Mouse (Mus musculus) urinary bladder, postnatal 14 days (tissue): ENCODE measurements around the gene Rab29.
A peak's percentile ranks its signal among the peaks of the same experiment; 100 is the strongest.
"Not testable (repeated sequence)": the region's sequence is repeated elsewhere in the genome, so short reads cannot be mapped to it uniquely, and the experiment has no call there.

Source experiments
- DNase-seq: peaks from one replicate; pipeline ENCODE4 v3.0.0; 2021; ENCODE audit warnings: low spot score

The Rab29 gene

DNA sequence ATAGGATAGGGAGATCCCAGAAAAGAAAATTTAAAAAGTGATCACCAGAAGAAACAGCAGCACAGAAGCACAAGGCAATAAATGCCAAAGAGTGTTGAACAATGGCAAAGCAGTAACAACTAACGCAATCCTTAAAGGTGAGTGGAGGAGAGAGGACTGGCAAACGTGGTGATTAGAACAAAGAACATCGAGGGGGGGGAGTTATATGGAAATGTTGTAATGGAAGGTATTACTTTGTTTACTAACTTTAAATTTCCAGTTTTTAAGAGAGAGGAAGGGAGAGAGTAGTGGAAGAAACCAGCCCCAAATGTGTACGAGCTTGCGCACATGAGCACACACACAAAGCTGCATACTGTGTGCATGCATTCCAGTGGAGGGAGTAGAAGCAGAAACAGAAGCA lies 1.4 kb upstream of the Rab29 start:
- no peak for DNase-seq

DNA sequence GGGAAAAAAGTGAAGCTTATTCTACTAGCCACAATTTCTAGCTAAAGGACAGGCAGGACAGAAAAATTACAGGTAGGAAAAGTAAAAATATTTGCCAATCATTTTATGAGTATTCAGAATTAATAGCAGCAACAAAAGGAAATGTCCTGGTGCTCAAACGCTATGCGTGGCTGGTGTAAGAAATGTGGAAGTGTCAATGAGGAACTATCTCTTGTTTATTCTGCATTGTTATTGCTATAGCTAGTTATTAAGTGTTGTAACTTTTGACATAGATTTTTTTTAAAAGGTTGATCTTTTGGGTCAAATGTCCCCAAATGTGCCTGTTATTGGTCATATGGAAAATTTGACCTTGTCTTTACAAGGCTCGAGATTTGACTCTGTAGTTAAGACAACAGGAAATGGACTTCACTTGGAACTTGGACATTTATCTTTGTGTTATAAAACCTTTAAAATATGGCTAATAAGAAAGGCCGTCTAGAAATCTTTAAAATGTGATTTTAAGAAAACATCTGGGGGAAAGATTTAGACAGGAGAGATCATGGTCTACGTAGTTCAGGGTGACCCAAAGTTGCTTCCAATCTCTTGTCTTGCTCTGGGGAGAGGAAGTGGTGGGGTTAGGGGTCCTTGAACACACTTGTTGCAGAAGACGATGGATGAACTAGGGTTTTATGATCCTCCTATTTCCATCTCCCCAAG lies 572 bp upstream of the Rab29 start:
- DNase-seq = no peak

DNA sequence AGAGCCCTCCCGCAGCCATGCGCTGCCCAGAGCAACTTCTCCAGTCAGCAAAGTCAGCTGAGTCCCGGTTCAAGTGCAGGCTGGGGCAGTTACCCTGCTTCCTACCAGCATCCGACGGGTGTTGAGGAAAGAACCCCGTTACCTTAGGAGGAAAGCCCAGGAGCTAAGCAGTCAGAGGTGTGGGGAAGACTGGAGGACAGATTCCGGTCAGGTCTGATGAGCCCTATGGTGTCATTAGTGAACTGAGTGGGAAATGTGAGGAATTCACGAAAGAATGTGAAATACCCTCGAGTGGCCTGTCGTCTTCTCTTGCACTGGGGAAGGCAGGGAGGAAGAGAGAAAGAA lies 894 bp downstream of the Rab29 start:
- DNase-seq = peak; percentile 7

DNA sequence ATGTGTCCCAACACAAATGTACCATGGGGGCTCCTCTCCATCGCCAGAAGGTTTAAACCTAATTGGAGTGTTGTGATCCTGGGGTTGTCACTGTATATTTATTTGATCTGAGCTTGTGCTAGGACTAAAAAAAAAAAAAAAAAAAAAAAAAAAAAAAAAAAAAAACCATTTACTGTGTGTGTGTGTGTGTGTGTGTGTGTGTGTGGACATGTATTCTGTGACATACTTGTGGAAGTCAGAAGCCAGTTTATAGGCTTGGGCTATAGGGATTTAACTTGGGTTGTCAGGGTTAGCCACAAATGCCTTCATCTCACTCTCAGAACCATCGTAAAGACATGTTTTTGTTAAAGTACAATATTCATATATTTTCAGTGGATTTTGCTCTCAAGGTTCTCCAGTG lies 2.5 kb downstream of the Rab29 start:
- DNase-seq = no peak

DNA sequence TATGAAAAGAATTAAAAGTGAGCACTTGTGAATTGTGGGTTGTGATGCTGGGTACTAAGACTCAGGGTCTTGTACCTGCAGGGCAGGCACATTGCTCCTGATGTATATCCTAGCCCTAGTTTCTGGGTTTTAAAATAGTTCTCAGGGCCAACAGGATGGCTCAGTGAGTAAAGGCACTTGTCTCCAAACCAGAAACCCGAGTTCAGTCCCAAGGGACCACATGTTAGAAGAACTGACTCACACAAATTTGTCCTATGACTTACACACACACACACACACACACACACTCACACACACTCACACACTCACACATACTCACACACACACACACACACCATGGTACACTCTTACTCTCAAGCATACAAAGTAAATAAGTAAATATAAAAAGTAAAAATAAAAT lies 5.8 kb downstream of the Rab29 start:
- DNase-seq = no peak

DNA sequence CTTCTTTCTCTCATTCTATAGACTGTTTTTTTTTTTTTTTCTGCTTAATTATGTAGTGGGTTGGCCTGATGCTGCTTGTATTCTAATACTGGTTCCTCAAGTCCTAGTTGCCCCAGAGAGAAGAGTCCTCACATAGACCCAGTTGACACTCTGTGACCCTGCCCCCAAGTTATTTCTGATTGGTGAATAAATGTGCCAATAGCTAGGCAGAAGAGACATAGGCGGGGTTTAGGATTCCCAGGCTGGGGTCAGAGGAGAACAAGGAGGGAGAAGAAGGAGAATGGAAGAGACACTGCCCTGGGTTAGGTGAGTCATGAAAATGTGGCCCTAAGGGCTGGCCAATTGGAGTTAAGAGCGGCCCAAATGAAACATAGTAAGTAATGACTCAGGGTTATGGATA lies 12.8 kb downstream of the Rab29 start:
- no peak for DNase-seq

DNA sequence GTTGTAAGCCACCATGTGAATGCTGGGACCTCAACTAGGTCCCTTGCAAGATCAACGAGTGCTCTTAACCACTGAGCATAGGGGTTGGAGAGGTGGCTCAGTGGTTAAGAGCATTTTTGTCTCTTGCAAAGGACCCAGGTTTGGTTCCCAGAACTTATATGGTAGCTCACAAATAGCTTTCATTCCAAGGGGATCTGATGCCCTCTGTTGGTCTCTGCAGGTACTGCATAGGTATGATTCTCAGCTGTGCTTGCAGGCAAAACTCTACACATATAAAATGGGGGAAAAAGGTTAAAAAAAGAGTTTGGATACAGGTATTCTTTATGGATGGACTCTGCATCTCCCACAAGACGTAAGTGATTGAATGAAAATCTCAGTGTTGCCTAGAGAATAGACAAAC lies 15.8 kb downstream of the Rab29 start:
- no peak for DNase-seq

DNA sequence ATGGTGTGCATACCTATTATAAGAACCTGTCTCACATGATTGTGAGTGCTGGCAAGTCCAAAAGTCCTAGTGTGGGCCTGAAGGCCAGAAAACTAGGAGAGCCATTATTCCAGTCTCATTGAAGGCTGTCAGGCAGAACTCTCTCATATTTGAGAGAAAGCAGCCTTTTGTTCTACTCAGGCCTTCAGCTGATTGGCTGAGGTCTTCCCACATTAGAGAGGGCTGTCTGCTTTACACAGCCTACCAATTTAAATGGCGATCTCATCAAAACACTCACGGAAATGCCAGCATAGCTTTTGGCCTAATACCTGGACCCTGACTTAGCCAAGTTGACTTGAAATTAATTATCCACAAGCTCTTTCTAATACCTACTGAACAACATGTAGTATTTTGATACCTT lies 19.1 kb downstream of the Rab29 start:
- DNase-seq = no peak

DNA sequence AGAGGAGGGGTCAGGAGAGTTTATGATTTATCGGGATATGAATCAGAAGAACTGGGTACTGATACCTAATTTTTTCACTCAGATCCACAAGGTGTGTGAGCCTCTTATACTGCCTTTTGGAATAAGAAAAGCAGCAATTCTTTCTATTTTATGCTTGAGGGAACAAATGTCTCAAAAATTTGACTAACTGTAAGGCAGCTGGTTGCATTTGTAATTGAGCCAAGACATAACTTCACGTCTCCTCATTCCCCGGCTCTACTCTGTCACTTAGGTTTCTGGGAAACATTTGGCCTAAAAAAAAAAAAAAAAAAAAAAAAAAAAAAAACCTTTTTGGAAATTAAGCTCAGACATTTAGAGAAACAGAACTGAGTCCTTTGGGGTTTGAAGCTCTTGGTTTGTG lies 19.6 kb downstream of the Rab29 start:
- DNase-seq = no peak

DNA sequence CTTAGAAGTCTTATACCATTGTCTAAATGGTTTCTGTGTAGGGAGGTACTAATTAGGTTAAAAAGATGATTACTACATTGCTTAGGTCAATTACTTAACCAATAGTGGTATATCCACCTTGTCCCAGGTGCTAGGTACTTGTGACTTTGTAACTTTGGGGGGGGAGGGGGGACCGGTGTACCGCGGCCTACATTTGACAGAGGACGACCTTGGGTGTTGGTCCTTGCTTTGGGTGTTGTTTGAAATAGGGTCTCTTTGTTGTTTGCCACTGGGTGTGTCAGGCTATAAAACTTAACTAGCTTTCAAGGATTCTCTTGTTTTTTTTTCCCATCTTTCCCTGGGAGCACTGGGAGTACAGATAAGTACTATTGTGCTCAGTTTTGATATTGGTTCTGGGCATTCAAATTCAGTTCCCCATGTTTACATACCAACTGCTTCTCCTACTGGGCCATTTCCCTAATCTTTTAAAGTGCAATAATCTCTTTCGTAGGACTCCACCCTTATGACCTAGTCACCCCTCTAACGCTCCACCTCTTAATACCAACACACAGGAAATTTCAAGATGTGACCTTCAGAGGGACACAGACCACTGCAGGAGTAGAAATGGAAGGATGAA lies 23.1 kb downstream of the Rab29 start:
- no peak for DNase-seq

DNA sequence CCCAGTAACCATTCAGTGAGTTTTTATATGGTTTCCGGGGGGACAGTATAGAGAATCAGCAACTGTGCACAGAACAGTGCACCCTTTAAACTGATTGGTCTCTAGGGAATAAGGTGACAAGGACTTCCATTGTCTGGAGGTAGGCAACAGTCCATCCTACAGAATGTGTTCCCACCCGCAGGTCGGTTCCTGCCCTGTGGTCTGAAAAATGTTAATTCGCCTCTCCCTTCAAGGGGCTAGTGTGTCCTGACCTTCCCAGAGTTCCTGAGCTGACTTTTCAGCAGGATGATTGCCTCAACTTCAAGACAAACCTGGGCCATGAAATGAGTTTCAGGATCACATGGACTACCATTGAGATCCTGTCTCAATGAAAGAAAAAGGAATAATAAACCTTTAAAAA lies 24.4 kb downstream of the Rab29 start:
- no peak for DNase-seq

DNA sequence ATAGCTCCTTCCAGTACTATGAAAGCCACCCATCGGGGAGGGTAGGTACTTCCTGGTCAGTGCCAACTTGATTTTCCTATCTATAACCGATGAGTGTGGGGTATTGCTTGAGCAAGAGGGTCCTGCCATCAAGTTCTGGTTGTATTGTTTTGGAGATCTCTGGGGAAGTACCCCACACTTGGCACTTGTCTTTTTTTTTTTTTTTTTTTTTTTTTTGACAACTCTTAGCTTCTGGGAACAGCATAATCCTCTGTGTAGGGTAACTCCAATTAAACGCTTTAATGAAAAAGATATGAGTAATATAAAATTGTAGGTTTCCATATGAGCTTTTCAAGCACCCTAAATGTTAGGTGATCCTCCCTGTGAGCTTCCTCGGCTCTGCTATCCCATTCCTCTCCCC lies 35.7 kb downstream of the Rab29 start:
- no peak for DNase-seq

DNA sequence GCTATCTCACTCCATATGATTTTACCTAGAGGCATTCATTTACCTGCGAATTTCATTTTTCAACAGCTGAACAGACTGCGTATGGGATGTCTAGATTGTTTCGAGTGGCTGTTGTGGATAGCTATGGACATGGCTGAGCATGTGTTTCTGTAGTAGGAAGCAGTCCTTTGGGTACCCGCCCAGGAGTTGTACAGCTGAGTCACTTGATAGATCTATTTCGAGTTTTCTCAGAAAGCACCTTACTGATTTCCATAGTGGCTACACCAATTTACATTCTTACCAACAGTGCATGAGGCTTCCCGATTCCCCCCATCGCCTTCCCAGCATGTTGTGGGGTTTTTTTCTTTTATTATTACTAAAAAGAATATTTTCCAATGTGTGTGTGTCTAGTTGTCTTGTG lies 36.2 kb downstream of the Rab29 start:
- no peak for DNase-seq

DNA sequence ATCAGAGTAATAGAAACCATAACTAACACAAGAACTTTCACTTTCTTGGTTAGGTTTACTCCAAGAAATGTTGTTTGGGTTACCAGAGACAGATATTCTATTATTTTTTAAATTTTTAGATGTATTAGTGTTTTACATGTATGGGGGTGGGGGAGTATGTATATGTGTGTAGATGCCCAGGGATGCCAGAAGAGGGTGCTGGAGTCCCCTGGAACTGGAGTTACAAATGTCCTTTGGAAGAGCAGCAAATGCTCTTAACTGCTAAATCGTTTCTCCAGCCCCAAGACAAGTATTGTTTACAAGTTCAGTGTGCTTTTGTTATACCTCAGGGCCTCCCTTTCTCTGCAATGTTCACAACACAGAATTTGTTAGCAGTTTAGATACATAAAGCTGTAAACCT lies 38.5 kb downstream of the Rab29 start:
- DNase-seq = peak; percentile 7

DNA sequence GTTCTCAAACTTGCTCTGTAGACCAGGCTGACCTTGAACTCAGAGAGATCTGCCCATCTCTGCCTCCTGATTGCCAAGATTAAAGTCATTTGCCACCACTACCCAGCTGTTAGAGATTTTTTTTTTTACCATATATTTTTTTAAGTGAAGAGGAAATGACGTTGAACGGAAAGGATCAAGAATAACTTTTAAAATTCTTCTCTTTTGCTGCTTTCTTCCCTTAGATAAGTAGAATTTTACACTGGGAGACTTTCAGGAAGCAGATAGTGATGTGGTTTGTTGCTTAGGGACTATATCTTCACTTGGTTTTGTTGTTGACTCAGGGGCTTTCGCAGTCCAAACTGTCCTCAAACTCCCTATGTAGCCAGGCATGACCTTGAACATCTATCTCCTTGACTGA lies 41.4 kb downstream of the Rab29 start:
- DNase-seq = no peak

DNA sequence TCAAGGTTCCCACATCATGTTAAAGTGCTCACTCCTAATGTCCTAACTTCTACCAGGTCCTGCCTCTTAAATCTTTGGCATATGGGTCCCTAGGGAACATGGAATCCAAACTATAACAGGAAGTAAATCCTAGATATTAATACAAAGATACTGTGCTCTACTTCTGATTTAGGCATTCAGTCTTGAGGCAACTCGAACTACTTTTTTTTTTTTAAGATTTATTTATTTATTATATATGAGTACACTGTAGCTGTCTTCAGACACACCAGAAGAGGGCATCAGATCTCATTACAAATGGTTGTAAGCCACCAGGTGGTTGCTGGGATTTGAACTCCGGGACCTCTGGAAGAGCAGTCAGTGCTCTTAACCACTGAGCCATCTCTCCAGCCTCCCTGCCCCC lies 42.2 kb downstream of the Rab29 start:
- DNase-seq = not testable (repeated sequence)

DNA sequence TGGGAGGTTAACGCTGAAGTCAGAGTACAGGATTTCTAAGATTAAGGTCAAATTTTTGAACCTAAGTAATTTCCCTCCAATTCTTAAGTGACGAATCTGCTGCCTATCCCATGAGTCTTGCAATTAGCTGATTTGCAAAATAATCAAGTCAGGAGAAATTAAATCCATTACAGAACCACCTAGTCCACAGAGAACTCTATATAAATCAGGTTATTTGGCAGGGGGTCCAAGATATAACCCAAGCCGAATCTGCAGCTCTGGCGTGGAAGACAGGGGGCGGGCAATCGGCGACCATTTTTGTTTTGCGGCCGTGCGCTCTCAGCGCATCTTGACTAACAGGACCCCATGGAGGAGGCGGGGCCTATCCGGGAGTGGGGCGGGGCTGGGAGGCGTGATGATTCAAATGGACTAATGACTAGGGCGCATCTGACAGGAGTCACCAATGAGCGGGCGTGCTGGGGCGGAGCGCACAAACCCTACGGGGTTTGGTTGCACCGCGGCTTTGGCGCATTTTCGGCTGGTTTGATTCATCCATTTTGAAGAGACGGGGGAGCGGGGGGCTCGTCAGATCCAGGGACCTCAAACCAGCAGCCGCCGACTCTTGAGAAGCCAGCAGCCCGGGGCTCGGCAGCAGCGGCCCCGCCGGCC lies 43.1 kb downstream of the Rab29 start, which contains the start of gene Nucks1:
TSS of gene Nucks1 (plus strand) at position 534 of the 648 bp plus-strand sequence.
- peak; percentile 100 for DNase-seq

DNA sequence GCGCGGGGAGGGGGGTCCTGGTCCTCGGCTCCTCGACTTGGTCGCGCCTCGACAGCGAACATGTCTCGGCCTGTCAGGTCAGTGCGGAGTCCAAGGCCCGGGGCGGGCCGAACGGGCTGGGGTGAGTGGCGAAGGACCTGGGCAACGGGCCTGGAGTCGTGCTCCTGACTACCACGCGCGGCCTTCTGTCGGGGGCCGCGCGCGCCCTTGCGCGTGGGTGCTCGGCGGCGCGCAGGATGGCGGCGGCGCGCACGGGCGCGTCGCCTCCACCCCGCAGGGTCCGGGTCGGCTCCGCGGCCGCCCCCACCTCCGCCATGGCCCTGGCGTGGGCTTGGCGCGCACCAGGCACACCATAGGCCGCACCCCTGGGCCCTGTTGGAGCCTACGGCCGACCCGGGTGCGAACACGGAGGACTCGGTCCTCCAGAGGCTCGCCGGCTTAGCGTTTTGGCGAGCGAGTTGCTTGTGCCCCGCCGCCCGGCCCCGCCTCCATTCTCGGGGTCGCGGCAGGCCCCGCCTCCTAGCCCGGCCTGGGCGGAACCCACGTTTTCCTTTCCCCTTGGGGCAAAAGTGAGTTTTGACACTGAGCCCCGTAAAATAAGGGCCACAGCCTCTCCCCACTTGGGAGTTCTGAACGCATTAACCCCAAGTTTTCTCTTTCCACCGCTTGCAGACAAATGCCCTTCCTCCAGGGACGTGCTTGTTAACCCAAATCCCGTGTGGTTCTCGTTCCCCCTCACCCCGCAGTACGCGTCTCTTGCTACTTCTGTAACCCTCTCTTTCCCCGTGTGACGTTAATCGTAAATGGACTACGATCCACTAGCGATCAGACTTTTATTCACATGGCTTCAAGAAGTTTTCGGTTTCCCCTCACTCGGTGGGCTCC lies 43.9 kb downstream of the Rab29 start:
- DNase-seq = peak; percentile 86

DNA sequence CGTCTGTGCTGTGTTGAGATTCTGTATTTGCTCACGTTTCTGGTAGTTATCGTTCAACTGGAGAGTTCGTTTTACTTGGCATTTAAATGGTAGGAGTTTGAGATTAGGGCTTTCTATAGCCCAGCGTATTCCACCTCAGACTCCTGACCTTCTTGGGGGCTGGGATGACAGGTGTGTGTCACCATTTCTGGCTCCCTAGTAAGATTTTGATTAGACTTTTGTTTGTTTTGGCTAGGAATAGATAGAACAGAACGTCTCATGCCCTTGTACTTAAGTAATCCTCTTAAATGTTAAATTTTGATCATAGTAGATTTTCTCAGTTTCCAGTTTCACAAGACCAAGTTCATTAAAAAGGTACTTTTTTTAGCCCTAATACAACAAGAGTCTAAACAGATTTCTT lies 50.6 kb downstream of the Rab29 start:
- DNase-seq = no peak

DNA sequence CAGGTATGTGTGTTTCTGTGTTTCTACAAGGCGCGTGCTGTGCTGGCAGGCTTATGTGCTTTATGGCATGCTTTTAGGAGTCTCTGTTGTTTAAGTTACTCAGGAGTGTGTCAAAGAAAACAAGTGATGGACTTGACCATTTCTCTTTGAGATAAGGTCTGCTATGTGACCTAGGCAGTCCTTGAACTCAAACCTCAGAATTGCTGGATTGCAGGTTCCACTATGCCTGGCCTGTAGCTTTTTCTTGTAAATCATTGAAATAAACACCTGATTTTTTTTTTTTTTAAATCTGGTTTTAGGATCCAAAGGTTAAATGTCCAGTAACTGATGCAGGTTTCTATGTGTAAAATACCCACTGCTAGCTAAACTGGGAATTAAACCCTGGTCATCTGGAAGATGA lies 52.0 kb downstream of the Rab29 start:
- DNase-seq = no peak

DNA sequence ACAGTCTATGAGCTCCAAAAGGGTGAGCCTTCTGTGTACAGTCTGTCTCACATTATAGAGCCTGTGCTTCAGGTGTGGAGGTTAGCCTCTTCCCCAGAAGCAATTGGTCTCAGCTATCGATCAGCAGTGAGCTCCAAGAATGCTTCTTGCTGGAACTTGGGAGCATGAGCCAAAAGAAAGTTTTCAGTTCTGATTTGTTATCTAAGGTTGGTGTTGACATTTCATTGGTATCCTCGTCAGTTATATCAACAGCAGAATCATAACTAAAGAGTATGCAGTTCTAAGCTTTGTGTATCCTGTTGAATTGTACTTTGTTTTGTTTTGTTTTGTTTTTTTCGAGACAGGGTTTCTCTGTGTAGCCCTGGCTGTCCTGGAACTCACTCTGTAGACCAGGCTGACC lies 55.1 kb downstream of the Rab29 start:
- no peak for DNase-seq
